Mouse (Mus musculus): ENCODE results near the gene Pacrg. TPM values are rescaled to one million over a fixed set of nuclear protein-coding genes. Genes with fewer than 3 reads are reported as not detected.

Pacrg gene
- total and polyA plus RNA-seq, 2 experiments = not detected

DNA sequence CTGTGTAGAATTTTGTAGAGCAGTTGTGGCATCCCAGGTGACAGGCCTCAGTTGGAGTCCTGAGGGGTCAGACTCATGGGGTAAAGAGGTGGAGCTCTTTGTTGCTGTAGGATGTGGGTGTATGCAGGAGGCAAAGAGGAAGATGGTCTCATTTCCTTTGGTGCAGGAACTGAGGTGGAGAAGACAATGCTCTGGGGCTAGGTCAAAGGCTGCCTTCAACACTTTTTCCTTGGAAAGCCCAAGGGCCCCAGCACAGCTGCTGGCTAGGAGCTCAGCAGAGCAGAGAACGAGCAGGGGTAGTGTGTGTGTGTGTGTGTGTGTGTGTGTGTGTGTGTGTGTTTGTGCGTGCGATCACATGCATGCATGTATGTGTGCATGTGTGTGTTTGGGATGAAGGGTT, 387.3 kb downstream of the Pacrg start:
- H3K27ac ChIP-seq (replicated peaks; ENCODE audit: insufficient read depth, low read depth, low read length) = no peak overlapping the region
- no peak overlapping the region for H3K4me3 ChIP-seq (ENCODE audit: insufficient read depth, low read depth, low read length)
- no peaks in the 10 kb centered on the region for H3K36me3 ChIP-seq (ENCODE audit: control insufficient read depth, insufficient read depth, low read length)
- TF ChIP-seq POLR2A (IDR thresholded peaks at IDR 0.05; ENCODE audit: extremely low read depth, insufficient read depth, low read length) (no peak), CTCF (IDR thresholded peaks at IDR 0.05; ENCODE audit: low read depth, low read length) (no peak)
- DNase-seq (ENCODE audit: extremely low read depth, low read depth, low spot score) = no peak
- WGBS = 97% methylated on average over 3 of the region's 3 CpGs
- no peaks in the 10 kb centered on the region for H3K4me1 ChIP-seq (ENCODE audit: control insufficient read depth, insufficient read depth, low read length)
- H3K27me3 ChIP-seq (ENCODE audit: control insufficient read depth, insufficient read depth, low read length) = no peaks in the 10 kb centered on the region
- no peaks in the 10 kb centered on the region for H3K79me2 ChIP-seq (ENCODE audit: control insufficient read depth, insufficient read depth, low read length)
- no peak overlapping the region for H3K9ac ChIP-seq (ENCODE audit: low read depth, low read length)

DNA sequence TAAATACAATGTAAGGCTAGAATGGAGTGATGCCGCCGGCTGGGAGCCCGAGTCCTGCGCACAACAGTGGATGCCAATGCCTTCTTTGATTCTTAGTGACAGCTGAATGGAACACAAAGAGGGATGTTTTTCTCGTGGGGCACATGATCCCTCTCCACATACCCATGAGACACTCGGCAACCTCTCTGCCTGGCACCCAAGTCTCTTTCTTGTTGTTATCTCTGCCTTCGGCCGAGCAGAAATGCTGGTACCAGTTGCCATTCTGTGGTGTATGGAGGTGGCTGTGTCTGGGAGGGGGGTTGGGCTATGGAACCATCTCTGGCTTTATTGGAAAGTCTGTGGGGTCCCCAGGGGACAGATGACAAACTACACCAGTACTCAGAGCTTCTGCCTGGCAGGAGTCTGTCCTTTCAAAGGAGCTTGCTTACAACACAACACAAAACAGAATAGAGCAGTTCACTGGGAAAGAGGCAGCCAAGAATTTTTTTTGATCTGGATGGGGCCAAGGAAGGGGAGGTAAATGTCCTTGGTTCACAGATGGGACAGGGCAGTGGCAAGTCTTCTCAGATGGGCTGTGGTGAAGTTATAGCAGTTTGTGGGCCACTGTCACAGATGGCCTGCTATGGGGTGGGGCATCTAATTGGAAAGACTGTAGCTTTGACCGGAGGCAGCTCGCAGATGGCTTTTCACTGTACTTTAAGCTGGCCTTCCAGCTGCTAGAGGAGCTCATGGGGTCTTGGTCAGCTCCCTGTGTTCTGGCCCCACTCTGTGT, 388.6 kb downstream of the Pacrg start:
- no peak overlapping the region for H3K27ac ChIP-seq (replicated peaks; ENCODE audit: insufficient read depth, low read depth, low read length)
- H3K9ac ChIP-seq (ENCODE audit: low read depth, low read length) = no peak overlapping the region
- WGBS = 91% methylated on average over 10 of the region's 10 CpGs
- TF ChIP-seq CTCF (IDR thresholded peaks at IDR 0.05; ENCODE audit: low read depth, low read length) (no peak), POLR2A (IDR thresholded peaks at IDR 0.05; ENCODE audit: extremely low read depth, insufficient read depth, low read length) (no peak)
- H3K4me1 ChIP-seq (ENCODE audit: control insufficient read depth, insufficient read depth, low read length) = no peaks in the 10 kb centered on the region
- DNase-seq (ENCODE audit: extremely low read depth, low read depth, low spot score) = no peak
- no peak overlapping the region for H3K4me3 ChIP-seq (ENCODE audit: insufficient read depth, low read depth, low read length)
- H3K27me3 ChIP-seq (ENCODE audit: control insufficient read depth, insufficient read depth, low read length) = no peaks in the 10 kb centered on the region
- H3K79me2 ChIP-seq (ENCODE audit: control insufficient read depth, insufficient read depth, low read length) = no peaks in the 10 kb centered on the region
- no peaks in the 10 kb centered on the region for H3K36me3 ChIP-seq (ENCODE audit: control insufficient read depth, insufficient read depth, low read length)

DNA sequence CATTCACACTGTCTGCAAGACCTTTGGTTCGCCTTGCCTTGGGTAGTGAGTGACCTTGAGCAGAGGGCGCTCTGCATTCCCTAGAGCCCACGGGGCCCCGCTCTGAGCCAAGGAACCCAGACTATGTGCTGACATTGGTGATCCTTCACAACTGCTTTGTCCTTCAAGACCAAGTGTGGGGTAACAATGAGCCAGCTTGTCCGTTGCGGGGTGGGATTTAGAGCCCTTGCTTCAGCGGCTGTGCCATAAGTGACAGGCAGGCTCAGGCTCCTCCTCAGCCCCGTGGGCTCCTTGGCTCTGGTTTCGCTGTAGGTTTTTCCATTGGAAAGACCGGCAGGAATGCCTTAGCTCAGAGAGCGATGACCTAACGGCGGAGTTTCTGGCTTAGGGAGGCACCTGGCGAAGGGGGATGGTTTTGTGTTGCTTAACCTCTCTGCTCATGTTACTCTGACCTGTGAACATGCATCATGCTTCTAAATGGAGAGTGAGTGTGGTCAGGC, 390.3 kb downstream of the Pacrg start:
- DNase-seq (ENCODE audit: extremely low read depth, low read depth, low spot score) = no peak
- no peaks in the 10 kb centered on the region for H3K4me1 ChIP-seq (ENCODE audit: control insufficient read depth, insufficient read depth, low read length)

DNA sequence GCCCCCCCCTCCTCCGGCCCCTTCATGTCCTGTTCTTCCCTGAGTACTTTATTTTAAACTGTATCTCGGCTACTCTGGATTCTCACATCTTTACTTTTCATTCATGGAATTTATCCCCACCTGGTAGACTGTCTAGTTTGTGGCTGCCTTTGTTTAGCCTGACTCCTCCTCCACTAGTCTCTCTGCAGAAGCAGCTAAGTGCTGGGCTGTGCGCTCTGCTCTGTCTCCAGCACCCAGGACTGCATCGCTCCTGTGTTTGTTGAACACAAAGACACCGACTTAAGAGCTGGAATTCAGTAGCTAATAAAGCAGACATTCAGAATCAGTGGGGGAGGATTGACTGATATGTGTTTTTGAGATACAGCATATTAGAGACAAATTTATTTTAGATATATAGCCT, 391.7 kb downstream of the Pacrg start:
- Histone ChIP-seq H3K9ac (ENCODE audit: low read depth, low read length) (no peak overlapping the region), H3K4me1 (ENCODE audit: control insufficient read depth, insufficient read depth, low read length) (no peaks in the 10 kb centered on the region), H3K27ac (replicated peaks; ENCODE audit: insufficient read depth, low read depth, low read length) (no peak overlapping the region), H3K79me2 (ENCODE audit: control insufficient read depth, insufficient read depth, low read length) (no peaks in the 10 kb centered on the region), H3K4me3 (ENCODE audit: insufficient read depth, low read depth, low read length) (no peak overlapping the region), H3K36me3 (ENCODE audit: control insufficient read depth, insufficient read depth, low read length) (no peaks in the 10 kb centered on the region), H3K27me3 (ENCODE audit: control insufficient read depth, insufficient read depth, low read length) (no peaks in the 10 kb centered on the region)
- no peak for DNase-seq (ENCODE audit: extremely low read depth, low read depth, low spot score)
- TF ChIP-seq POLR2A (IDR thresholded peaks at IDR 0.05; ENCODE audit: extremely low read depth, insufficient read depth, low read length) (no peak), CTCF (IDR thresholded peaks at IDR 0.05; ENCODE audit: low read depth, low read length) (no peak)
- 84% methylated on average over 5 of the region's 5 CpGs for WGBS

More for the DNA sequence above, 390.3 kb downstream of the Pacrg start:
- TF ChIP-seq CTCF (IDR thresholded peaks at IDR 0.05; ENCODE audit: low read depth, low read length) = no peak
- no peak for TF ChIP-seq POLR2A (IDR thresholded peaks at IDR 0.05; ENCODE audit: extremely low read depth, insufficient read depth, low read length)
- 92% methylated on average over 14 of the region's 14 CpGs for WGBS
- Histone ChIP-seq H3K79me2 (ENCODE audit: control insufficient read depth, insufficient read depth, low read length) (no peaks in the 10 kb centered on the region), H3K4me3 (ENCODE audit: insufficient read depth, low read depth, low read length) (no peak overlapping the region), H3K27ac (replicated peaks; ENCODE audit: insufficient read depth, low read depth, low read length) (no peak overlapping the region), H3K36me3 (ENCODE audit: control insufficient read depth, insufficient read depth, low read length) (no peaks in the 10 kb centered on the region), H3K27me3 (ENCODE audit: control insufficient read depth, insufficient read depth, low read length) (no peaks in the 10 kb centered on the region), H3K9ac (ENCODE audit: low read depth, low read length) (no peak overlapping the region)

DNA sequence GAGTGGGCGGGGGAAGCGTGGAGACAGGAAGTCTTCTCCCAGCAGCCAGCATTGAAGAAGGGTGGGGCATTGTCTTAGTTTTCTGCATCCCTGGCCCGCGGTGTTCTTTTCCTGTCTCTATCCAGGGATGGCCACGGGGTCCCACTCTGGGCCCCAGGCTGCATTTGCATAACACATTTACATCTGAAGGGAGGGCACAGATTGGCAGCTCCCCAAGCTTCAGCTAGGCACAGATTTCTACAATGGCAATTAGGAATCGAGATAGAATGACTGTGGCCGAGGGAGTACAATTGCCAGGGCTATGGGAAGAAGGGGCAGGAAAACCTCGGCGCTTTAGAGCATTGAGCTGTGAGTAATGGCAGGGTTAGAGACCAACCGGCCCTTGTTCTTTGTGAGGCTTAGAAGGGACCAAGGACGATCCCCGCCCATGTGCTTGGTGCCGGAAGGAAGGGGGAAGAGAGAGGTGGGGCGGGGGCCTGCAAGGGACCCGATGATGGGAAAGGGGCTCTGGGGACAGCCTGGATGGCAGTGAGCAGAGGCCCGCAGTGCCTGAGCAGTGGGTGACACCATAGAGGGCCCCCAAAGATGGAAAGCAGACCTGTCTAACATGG, 398.5 kb downstream of the Pacrg start:
- H3K27ac ChIP-seq (replicated peaks; ENCODE audit: insufficient read depth, low read depth, low read length) = no peak overlapping the region
- no peak for DNase-seq (ENCODE audit: extremely low read depth, low read depth, low spot score)
- 76% methylated on average over 16 of the region's 16 CpGs for WGBS
- H3K4me3 ChIP-seq (ENCODE audit: insufficient read depth, low read depth, low read length) = no peak overlapping the region
- no peaks in the 10 kb centered on the region for H3K79me2 ChIP-seq (ENCODE audit: control insufficient read depth, insufficient read depth, low read length)
- no peaks in the 10 kb centered on the region for H3K4me1 ChIP-seq (ENCODE audit: control insufficient read depth, insufficient read depth, low read length)
- H3K9ac ChIP-seq (ENCODE audit: low read depth, low read length) = no peak overlapping the region
- no peak for TF ChIP-seq CTCF (IDR thresholded peaks at IDR 0.05; ENCODE audit: low read depth, low read length)
- TF ChIP-seq POLR2A (IDR thresholded peaks at IDR 0.05; ENCODE audit: extremely low read depth, insufficient read depth, low read length) = no peak
- H3K36me3 ChIP-seq (ENCODE audit: control insufficient read depth, insufficient read depth, low read length) = no peaks in the 10 kb centered on the region
- H3K27me3 ChIP-seq (ENCODE audit: control insufficient read depth, insufficient read depth, low read length) = no peaks in the 10 kb centered on the region

DNA sequence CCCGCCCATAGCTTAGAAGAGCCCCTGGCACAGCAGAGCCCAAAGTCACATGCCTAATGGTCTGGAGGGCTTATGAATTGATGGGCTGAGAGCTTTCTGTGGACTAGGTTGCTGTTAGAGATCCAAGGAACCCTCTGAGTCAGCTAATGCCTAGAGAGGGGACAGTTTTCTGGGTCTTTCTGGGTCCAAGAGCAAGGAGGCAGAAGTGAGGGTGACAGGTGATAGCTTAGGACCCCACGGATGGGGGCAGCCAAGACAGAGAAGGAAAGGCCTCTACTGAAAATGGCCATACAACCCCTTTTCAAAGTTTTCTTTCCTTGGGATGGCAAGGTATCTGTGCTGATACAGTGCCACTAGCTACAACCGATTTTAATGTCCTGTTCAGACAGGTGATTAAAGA, 399.1 kb downstream of the Pacrg start:
- Histone ChIP-seq H3K36me3 (ENCODE audit: control insufficient read depth, insufficient read depth, low read length) (no peaks in the 10 kb centered on the region), H3K79me2 (ENCODE audit: control insufficient read depth, insufficient read depth, low read length) (no peaks in the 10 kb centered on the region), H3K9ac (ENCODE audit: low read depth, low read length) (no peak overlapping the region), H3K27me3 (ENCODE audit: control insufficient read depth, insufficient read depth, low read length) (no peaks in the 10 kb centered on the region; the same call in 1 of the 2 replicates), H3K4me1 (ENCODE audit: control insufficient read depth, insufficient read depth, low read length) (no peaks in the 10 kb centered on the region), H3K27ac (replicated peaks; ENCODE audit: insufficient read depth, low read depth, low read length) (no peak overlapping the region), H3K4me3 (ENCODE audit: insufficient read depth, low read depth, low read length) (no peak overlapping the region)
- no peak for TF ChIP-seq CTCF (IDR thresholded peaks at IDR 0.05; ENCODE audit: low read depth, low read length)
- no peak for TF ChIP-seq POLR2A (IDR thresholded peaks at IDR 0.05; ENCODE audit: extremely low read depth, insufficient read depth, low read length)
- DNase-seq (ENCODE audit: extremely low read depth, low read depth, low spot score) = no peak
- WGBS = 85% methylated on average over 3 of the region's 3 CpGs

All from liver, adult 2 months (tissue).